Mouse (Mus musculus) left cerebral cortex, adult 18-20 months (tissue): ENCODE data around the gene Ubtd2. TPM values are rescaled to one million over a fixed set of nuclear protein-coding genes. Genes with fewer than 3 reads are reported as not detected.

ENCODE experiments used
- DNase-seq, 2 experiments: peaks; one replicate each; pipeline ENCODE4 v3.0.0; 2021 to 2022; ENCODE audit warnings: low spot score in 2 of 2, mixed read lengths in 1 of 2
- total RNA-seq, 2 experiments: library from RNA; stranded (reverse); gene quantifications; 2 replicates each; pipeline ENCODE4 v1.2.3; 2021

Gene Ubtd2
- total RNA-seq, 2 experiments from 2014 or later = 44.0 to 50.1 TPM

- DNase-seq = peak; percentile 43 to 63
Measured at GRCm38 (mm10) chr11:32516916-32517712, 61.9 kb downstream of the Ubtd2 start.

DNA sequence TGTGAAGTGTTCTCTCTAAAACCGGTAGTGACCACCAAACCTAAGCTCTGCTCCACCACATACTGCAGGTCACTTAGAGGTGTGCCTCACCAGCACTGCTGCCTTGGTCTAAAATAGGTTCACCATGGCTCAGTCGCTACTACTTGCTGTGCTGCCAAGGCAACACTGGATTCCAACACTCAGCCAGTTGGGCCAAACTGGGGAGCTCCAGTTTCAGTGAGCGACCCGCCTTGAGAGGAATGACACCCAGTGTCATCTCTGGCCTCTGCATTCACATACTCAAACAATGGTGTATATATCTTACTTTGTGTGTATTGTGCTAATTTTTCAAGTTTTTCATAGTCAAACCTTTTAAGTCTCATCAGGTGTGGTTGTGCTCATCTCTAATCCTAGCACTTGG lies 63.6 kb downstream of the Ubtd2 start:
- DNase-seq = no peak

- DNase-seq = no peak
Measured at GRCm38 (mm10) chr11:32519354-32519753, 64.2 kb downstream of the Ubtd2 start.

DNA sequence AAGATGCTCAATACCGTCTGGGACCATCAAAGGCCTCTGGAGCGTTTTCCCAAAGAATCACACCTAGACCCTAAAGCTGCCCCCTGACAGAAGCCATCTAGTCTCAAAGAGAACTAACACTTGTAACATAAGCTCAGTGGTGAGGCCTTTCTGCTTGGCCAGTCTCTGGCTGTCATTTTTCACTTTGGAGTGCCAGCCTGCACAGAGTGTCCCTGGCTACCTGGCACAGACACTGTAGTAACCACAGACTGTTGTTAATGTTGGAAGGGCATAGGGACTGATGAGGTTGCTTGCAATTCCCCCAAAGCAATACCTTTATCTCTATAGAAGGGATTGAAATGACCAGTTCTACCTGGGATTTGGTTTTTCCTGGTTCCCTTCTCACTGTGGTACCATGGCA lies 66.1 kb downstream of the Ubtd2 start:
- DNase-seq = no peak

DNA sequence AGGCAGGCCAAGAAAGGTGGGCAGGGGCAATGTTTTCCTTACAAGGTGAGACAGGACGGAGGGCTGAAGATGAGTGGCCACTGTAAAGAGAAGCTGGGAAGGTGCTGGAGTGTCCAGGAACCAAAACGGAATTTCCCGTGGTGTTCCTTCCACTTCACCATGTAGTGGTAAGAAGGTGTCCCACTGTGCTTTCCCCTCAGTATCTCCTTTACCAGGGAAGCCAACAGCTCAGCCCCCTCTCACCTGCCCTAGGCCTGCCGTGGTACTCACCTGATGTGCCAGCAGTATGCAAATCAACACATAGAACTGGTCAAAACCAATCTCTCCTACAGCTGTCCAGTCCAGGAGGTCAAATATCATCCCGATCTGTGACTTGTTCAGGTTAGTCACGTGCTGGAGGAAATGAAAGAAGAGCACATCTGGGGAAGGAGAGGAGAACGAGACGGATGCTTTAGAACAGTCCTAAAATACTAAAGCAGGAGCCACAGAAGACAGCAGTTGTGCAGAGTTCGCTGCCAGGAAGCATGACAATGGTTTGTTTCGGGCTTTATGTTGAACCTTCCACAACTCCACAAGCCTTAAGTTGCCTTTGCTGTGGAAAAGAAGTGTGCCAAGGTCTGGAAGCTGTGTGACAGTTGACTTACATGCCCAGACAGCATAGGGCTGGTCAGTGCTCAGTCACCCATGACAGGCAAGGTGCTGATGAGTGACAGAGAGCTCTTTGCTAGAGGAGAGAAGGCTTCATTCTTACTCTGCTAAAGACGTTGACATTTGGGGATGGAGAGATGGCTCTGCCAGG lies 69.2 kb downstream of the Ubtd2 start:
- DNase-seq = no peak

DNA sequence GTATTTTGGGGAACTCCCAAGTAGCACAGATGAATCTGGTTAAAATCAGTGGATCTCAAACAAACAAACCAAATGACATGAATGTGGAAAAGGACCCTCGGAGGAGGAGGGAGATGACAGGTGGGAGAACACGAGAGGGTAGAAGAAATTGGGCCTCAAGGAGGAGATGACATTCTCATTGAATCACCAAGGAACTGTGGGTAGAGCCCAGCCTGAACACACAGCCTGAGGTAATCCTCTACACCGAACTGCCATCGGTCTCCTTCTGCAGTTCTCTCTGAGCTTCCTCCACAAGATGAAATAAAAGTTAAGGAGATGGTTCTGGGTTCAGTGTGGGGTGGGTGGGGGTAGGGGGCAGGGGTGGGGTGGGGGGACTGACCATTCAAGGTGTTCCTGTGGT lies 71.8 kb downstream of the Ubtd2 start:
- DNase-seq = no peak

DNA sequence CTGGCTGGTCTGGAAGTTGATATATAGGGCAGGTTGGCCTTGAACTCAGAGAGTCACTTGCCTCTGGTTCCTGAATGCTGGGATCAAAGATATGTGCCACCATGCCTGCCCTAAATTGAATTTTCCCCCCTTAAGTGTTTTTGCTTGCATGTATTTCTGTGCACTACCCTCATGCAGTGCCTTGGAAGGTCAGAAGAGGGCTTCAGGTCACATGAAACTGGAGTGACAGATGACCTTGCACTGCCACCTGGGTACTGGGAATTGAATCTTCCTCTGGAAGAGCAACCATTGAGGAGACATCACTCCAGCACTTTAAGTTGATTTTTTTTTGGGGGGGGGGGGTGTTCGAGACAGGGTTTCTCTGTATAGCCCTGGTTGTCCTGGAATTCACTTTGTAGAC lies 75.0 kb downstream of the Ubtd2 start:
- no peak for DNase-seq

- no peak for DNase-seq
Measured at GRCm38 (mm10) chr11:32531871-32532764, 76.9 kb downstream of the Ubtd2 start, which contains the start of gene Efcab9. TSS of gene Efcab9 (minus strand) at chr11:32532081.

DNA sequence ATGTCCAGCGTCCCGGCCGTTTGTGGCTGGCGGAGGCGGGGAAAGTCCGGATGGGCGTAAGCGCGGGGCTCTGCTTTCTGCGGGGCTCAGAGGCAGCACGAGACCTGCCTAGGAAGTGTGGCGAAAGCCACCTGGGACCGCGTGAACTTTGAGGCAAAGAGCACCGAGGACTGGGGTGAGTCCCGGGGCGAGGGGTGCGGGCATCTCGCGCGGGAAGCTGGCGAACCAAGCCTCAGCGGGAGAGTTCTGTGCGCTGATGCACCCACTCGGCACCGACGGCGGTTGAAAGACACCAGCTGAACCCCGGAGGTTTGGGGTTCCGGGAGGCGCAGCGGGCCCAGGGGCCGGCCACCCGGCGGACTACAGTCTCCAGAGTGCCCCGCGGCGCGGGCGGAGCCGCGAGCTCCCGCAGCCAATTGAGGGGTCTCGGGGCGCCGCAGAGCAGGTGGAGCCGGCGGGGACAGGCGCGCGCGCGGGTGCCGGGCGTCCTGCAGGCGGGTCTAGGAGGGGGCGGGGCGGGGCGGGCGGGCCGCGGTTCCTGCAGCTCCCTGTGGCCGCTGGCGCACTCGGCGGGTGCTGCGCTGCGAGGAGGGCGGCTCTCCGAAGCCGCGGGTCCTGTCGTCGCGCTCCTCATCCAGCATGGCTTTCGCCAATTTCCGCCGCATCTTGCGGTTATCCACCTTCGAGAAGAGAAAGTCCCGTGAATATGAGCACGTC lies 77.8 kb downstream of the Ubtd2 start, which contains the start of gene Stk10:
Stk10 (plus strand) TSS at position 541 of the 717 bp plus-strand sequence.
- DNase-seq = peak; percentile 85 to 91

DNA sequence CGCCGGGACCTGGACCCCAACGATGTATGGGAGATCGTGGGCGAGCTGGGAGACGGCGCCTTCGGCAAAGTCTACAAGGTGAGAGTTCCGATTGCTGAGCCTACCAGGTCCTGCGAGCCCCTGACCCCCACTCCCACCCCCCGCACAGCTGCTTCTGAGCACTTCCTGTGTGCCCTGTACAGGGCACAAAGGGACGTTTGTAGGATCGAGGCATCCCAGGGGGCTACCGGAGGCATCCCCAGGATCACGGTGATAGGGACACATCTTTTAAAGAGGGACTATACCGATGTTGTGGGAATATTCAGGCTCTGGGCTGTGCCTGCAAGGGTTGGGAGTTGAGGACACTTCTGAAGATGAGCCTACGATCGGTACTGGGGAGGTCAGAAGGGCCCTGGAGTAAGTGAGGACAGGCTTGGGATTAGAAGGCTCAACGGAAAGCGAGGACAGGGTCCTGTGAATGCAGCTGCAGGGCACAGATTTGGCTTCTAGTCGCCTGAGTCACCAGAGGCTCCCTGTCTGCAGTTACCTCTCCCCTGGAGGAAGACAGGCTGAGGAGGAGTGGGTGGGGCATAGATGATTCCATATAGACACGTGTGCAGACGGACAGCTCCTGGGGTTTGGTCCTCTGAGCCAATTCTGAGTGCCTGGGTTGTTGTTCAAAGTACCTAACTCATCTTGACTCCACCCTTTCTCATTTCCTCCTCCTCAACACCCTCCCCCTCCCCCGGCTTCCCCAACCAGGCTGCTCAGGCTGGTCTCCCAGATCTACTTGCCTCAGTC lies 78.5 kb downstream of the Ubtd2 start:
- DNase-seq = peak; percentile 41 to 53

- DNase-seq = no peak
Measured at GRCm38 (mm10) chr11:32534453-32535075, 79.4 kb downstream of the Ubtd2 start.

GRCm38 (mm10) chr11:32535646-32536045 lies 80.5 kb downstream of the Ubtd2 start:
- no peak for DNase-seq

DNA sequence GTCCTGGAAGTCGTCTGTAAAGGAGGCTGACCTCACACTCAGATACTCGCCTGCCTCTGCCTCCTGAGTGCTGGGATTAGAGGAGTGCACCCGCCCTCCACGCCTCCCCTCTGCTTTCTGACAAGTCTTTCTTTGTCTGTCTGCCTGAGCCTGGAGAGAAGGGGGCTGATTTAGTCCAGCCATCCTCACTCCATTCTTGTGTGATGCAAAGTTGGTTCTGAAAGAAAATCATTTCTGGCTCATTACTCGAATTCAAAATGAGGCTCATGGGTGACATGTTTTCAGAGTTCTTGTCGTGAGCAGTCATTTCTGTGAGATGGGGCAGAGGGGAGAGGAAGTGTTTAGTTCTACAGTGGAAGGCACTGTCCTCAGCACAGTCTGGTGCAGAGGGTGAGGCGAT lies 81.8 kb downstream of the Ubtd2 start:
- no peak for DNase-seq

- DNase-seq = no peak
Measured at GRCm38 (mm10) chr11:32538435-32538834, 83.3 kb downstream of the Ubtd2 start.

GRCm38 (mm10) chr11:32538846-32539245 lies 83.7 kb downstream of the Ubtd2 start:
- no peak for DNase-seq

DNA sequence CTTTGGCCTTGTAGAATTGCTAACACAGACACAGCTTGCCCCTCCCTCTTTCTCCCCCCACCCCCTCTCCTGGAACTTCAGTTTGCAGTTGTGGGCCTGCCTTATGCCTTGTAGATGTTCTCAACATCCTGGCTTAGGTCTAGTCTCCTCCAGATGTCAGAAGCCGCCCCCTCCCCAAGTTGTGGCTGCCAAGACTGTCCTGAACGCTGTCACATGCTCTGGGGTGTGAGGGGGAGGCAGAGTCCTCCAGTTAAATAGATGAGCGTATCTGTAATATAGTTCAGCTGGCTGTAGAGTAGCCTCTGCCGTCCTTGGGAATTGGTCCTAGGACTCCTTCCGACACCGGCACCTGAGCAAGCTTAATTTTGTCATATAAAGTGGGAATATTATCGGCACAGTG lies 84.5 kb downstream of the Ubtd2 start:
- DNase-seq = no peak

- DNase-seq = no peak
Measured at GRCm38 (mm10) chr11:32540463-32540862, 85.3 kb downstream of the Ubtd2 start.

- DNase-seq = no peak
Measured at GRCm38 (mm10) chr11:32542181-32542580, 87.0 kb downstream of the Ubtd2 start.

- no peak for DNase-seq
Measured at GRCm38 (mm10) chr11:32542687-32543411, 87.7 kb downstream of the Ubtd2 start.
